Mouse (Mus musculus) liver, adult 2 months (tissue): ENCODE measurements around the gene Met. TPM values are rescaled to one million over a fixed set of nuclear protein-coding genes. Genes with fewer than 3 reads are reported as not detected.

Source experiments
- DNase-seq: peaks from one replicate; pipeline ENCODE4 v3.0.0-alpha.2; 2011; ENCODE audit warnings: low read depth, low spot score; ENCODE audit errors: extremely low read depth
- H3K27ac ChIP-seq: fragments of 200-500 bp; replicated peaks from 2 replicates; pipeline ENCODE4 v1.5.1; 2012; ENCODE audit warnings: low read depth, mild to moderate bottlenecking, control low read depth, inconsistent platforms, low read length; ENCODE audit not compliant: insufficient read depth
- H3K27me3 ChIP-seq: fragments of 200-500 bp; 2 replicates; pipeline ENCODE4 v1.6.1; 2012; ENCODE audit warnings: mild to moderate bottlenecking, moderate library complexity, low read length, inconsistent platforms; ENCODE audit not compliant: control insufficient read depth, insufficient read depth
- H3K36me3 ChIP-seq: fragments of 200-500 bp; 2 replicates; pipeline ENCODE4 v1.6.1; 2012; ENCODE audit warnings: low read length, inconsistent platforms; ENCODE audit not compliant: control insufficient read depth, insufficient read depth
- H3K4me1 ChIP-seq: fragments of 200-500 bp; 2 replicates; pipeline ENCODE4 v1.6.1; 2011; ENCODE audit warnings: low read length; ENCODE audit not compliant: control insufficient read depth, insufficient read depth
- H3K4me3 ChIP-seq: fragments of 200-500 bp; 2 replicates; pipeline ENCODE4 v1.5.1; 2011; ENCODE audit warnings: low read depth, mild to moderate bottlenecking, control low read depth, low read length, moderate library complexity; ENCODE audit not compliant: insufficient read depth
- H3K79me2 ChIP-seq: fragments of 200-500 bp; 2 replicates; pipeline ENCODE4 v1.6.1; 2012; ENCODE audit warnings: inconsistent platforms, mild to moderate bottlenecking, low read length, moderate library complexity; ENCODE audit not compliant: control insufficient read depth, insufficient read depth
- H3K9ac ChIP-seq: fragments of 200-500 bp; 2 replicates; pipeline ENCODE4 v1.6.1; 2012; ENCODE audit warnings: low read depth, mild to moderate bottlenecking, control low read depth, inconsistent platforms, low read length
- CTCF ChIP-seq: fragments of 200-500 bp; IDR thresholded peaks from 2 replicates; pipeline ENCODE4 v1.5.1; 2011; ENCODE audit warnings: low read depth, low read length, control low read depth
- POLR2A ChIP-seq: fragments of 200-500 bp; IDR thresholded peaks from 2 replicates; pipeline ENCODE4 v1.6.1; 2011; ENCODE audit warnings: low read length, control low read depth; ENCODE audit not compliant: insufficient read depth; ENCODE audit errors: extremely low read depth
- WGBS: fragments of 180-500 bp; shearing (Covaris S2); methylation state at CpG from one replicate; pipeline ENCODE4 v1.1.7; 2018; 5-methylcytosine and 5-hydroxymethylcytosine counted together
- polyA plus RNA-seq: library from polyadenylated mRNA; depleted of rRNA; stranded (reverse); fragments of >200 nt; gene quantifications from 2 replicates; pipeline ENCODE4 v1.2.3, GENCODE M21; 2012
- total RNA-seq: library from RNA; depleted of rRNA; stranded (reverse); fragments of >200 nt; gene quantifications from 2 replicates; pipeline ENCODE4 v1.2.3, GENCODE M21; 2014

Met gene
- total and polyA plus RNA-seq, 2 experiments = 13.5 to 72.0 TPM

DNA sequence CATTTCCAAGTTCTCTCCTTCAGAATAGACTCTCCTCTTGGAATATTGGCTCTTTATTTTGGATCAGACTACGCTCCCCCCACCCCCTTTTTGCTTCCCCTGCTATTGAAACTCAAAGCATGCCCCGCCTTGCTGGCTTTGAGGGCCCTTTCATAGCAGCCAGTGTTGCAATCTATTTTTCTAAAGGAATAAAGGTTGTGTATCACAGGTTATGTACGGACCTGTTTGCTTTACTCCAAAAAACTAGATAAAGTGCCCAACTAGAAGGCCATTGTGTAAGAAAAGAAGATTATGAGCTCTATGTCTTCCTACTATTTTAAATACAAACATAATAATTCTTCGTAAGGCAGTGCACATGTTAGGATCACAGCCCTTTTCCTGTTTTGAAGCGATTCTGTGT, 5.4 kb downstream of the Met start:
- Histone ChIP-seq H3K4me1 (peaks cover 22% of the 10 kb centered on the region), H3K36me3 (peaks cover 1% of the 10 kb centered on the region; the same call in 1 of the 2 replicates), H3K27ac (peak overlapping the region; percentile 80), H3K27me3 (no peaks in the 10 kb centered on the region), H3K4me3 (no peak overlapping the region), H3K9ac (no peak overlapping the region), H3K79me2 (peaks cover 31% of the 10 kb centered on the region)
- TF ChIP-seq POLR2A = no peak
- TF ChIP-seq CTCF = no peak
- 22% methylated on average over 5 of the region's 5 CpGs for WGBS
- DNase-seq = peak; percentile 92

DNA sequence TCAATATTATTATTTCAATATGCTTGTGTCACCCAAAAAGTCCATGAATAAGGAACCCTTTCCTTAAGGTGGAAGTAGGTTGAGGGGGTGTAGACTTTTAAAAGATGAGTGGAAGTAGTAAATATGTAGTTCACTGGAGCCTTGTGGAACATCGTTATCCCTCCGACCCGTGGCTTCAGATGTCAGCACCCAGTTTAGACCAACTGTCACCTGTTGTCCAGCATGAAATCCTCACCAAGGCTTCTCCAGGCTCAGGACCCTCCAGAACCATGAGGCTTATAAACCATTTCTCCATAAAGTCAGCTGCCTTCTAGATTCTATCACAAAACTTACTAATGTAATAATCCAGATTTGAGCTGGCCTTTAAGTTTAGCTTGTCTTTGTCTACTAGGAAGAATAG, 9.5 kb downstream of the Met start:
- DNase-seq = no peak
- Histone ChIP-seq H3K27ac (no peak overlapping the region), H3K4me3 (no peak overlapping the region), H3K9ac (no peak overlapping the region), H3K79me2 (peaks cover 15% of the 10 kb centered on the region; the same call in 1 of the 2 replicates), H3K4me1 (peaks cover 12% of the 10 kb centered on the region), H3K36me3 (peaks cover 1% of the 10 kb centered on the region; the same call in 1 of the 2 replicates), H3K27me3 (no peaks in the 10 kb centered on the region)
- WGBS = 95% methylated on average over 3 of the region's 3 CpGs
- TF ChIP-seq CTCF = no peak

DNA sequence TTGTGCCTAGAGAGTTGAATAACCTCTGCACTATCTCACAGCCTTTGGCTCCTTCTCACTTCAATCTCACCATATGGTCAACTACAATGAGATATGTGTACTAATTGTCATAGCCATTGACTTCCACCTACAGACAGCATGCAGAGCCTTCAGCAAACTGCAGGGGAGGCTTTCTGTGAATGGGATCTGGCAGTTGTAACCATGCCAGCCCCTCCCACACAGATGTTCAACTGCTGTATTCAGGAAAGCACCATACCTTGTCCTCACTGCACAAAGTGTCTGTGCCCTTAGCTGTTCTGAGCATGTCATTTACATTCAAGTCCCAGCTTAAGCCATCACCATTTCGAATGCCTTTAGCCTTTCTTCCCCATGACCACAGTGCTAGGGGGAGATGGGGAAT, 14.2 kb downstream of the Met start:
- WGBS = 58% methylated on average over 1 of the region's 1 CpGs

GRCm38 (mm10) chr6:17478252-17478651, 14.7 kb downstream of the Met start:
- 35% methylated on average over 6 of the region's 6 CpGs for WGBS
- Histone ChIP-seq H3K27ac (peak overlapping the region; percentile 77), H3K4me1 (peaks cover 16% of the 10 kb centered on the region), H3K27me3 (no peaks in the 10 kb centered on the region), H3K79me2 (peaks cover 20% of the 10 kb centered on the region), H3K9ac (no peak overlapping the region), H3K36me3 (0 out of 2 replicates have a peak, but pooled peaks cover 1% of the 10 kb centered on the region), H3K4me3 (no peak overlapping the region)
- peak; percentile 73 for DNase-seq
- TF ChIP-seq POLR2A (no peak), CTCF (no peak)

More for the DNA sequence above, 14.2 kb downstream of the Met start:
- peak; percentile 46 for DNase-seq
- no peaks in the 10 kb centered on the region for H3K27me3 ChIP-seq
- peak overlapping the region; percentile 77 for H3K27ac ChIP-seq
- peaks cover 22% of the 10 kb centered on the region for H3K79me2 ChIP-seq
- no peak overlapping the region for H3K4me3 ChIP-seq
- peaks cover 16% of the 10 kb centered on the region for H3K4me1 ChIP-seq
- 0 out of 2 replicates have a peak, but pooled peaks cover 1% of the 10 kb centered on the region for H3K36me3 ChIP-seq
- TF ChIP-seq POLR2A = no peak
- TF ChIP-seq CTCF = no peak; the same call in 1 of the 2 replicates
- H3K9ac ChIP-seq = no peak overlapping the region

DNA sequence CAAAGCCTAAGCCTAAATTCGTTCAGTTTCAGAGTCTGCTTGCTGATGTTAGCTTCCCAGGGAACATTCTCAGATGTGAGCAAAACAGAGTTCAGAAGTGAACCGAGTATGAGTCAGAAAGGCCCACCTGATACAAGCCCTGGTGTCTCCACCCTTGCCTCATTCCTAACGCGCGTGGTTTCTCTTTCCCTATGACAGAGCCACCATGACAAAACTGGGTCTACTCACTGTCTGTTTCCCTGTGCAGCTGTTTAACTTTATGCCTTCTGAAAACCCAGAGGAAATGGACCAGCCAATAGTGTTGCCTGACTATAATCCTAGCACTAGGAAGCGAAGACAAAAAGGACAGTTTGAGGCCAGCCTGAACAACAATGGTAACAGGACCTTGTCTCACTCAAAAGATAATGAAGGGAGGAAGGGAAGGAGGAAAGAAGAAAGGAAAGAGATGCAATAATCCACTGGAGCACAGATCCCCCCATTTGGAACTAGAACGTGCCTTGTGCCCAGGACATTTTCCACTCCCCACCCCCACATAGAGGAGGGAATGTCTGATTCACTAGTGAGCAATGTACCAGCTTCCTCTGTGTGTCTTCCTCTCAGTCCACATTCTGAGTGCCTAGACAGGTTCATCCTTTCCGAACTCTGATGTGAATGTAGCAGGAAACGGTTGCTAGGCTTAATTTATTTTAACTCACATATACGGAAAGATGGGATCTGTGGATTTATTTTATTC, 15.4 kb downstream of the Met start:
- Histone ChIP-seq H3K27me3 (no peaks in the 10 kb centered on the region), H3K9ac (no peak overlapping the region), H3K79me2 (peaks cover 22% of the 10 kb centered on the region), H3K36me3 (0 out of 2 replicates have a peak, but pooled peaks cover 1% of the 10 kb centered on the region), H3K4me1 (peaks cover 16% of the 10 kb centered on the region), H3K27ac (peak overlapping the region; percentile 73), H3K4me3 (no peak overlapping the region)
- TF ChIP-seq CTCF = no peak
- TF ChIP-seq POLR2A = no peak
- WGBS = 69% methylated on average over 10 of the region's 10 CpGs
- DNase-seq = no peak

- no peak overlapping the region for H3K9ac ChIP-seq
- no peaks in the 10 kb centered on the region for H3K27me3 ChIP-seq
- H3K36me3 ChIP-seq = 0 out of 2 replicates have a peak, but pooled peaks cover 1% of the 10 kb centered on the region
- H3K4me3 ChIP-seq = no peak overlapping the region
- H3K4me1 ChIP-seq = peaks cover 26% of the 10 kb centered on the region
- H3K27ac ChIP-seq = 0 out of 2 replicates have a peak overlapping the region, but pooled peaks have one; percentile 31
- 88% methylated on average over 4 of the region's 4 CpGs for WGBS
- peaks cover 22% of the 10 kb centered on the region for H3K79me2 ChIP-seq
- TF ChIP-seq POLR2A = no peak
- TF ChIP-seq CTCF = no peak
- no peak for DNase-seq
Measured at GRCm38 (mm10) chr6:17481068-17481467, 17.5 kb downstream of the Met start.
